19 mouse cellular contexts compared by ENCODE assay signal in the genomic region with DNA sequence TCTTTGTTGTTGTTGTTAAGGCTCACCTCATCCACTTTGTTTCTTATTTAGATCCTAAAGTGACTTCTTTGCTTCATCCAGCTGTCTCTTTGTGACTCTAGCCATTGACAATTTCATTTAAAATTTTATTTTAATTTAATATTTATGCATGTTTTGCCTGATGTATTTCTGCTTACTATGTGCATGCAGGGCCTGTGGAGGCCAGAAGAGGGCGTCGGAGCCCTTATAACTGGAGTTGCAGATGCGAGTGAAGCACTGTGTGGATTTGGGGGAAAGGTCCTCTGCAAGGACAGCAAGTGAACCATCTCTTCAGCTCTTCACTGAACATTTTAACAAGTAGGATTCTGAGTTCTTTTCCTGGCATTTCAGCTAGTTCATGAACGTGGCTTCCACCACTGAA.
A peak's percentile ranks its signal among the peaks of the same experiment; 100 is the strongest.
DNase-seq lines count a peak whose midpoint lies in the region; TF ChIP-seq lines count a peak whose summit lies in the region.
"Had no signal": no experiment of that assay in that cellular context is flagged by ENCODE, and none has a peak within 500 bp of the region (broad histone marks: within the 10 kb centered on the region; RNA-seq: fewer than 3 reads in every experiment).

No protein-coding gene starts in this region.

- no peaks in the 10 kb centered on the region for H3K36me3 ChIP-seq in testis, adult 2 months (ENCODE audit: control insufficient read depth, insufficient read depth, low read length)
- H3K36me3 ChIP-seq: embryonic facial prominence, embryonic 12.5 days; G1E; heart, embryonic 10.5 days; hindbrain, embryonic 13.5 days had no signal

- no peak overlapping the region for H3K4me3 ChIP-seq in testis, adult 2 months (ENCODE audit: control insufficient read depth, low read depth, low read length)
- H3K4me3 ChIP-seq: embryonic facial prominence, embryonic 12.5 days; forebrain, embryonic 13.5 days; heart, embryonic 10.5 days; hindbrain, embryonic 13.5 days had no signal

- peak; percentile 18; the same call in 1 of the 2 replicates for TF ChIP-seq CTCF in testis, adult 2 months (IDR thresholded peaks at IDR 0.05; ENCODE audit: control insufficient read depth, insufficient read depth, insufficient replicate concordance, low read depth, low read length)
- TF ChIP-seq CTCF in brain, embryonic 14.5 days (IDR thresholded peaks at IDR 0.05; ENCODE audit: borderline replicate concordance, extremely low read depth, insufficient read depth, insufficient read length), result peak; percentile 30; the same call in 1 of the 2 replicates

- intact Hi-C loops in heart, postnatal 25 days (cut with DNase I), result no loop called here

- H3K27me3 ChIP-seq in testis, adult 2 months (ENCODE audit: control insufficient read depth, insufficient read depth, low read length), result no peaks in the 10 kb centered on the region
- H3K27me3 ChIP-seq: embryonic facial prominence, embryonic 12.5 days; forebrain, embryonic 13.5 days had no signal

- H3K27ac ChIP-seq in testis, adult 2 months (ENCODE audit: control insufficient read depth, insufficient read depth, low read depth, low read length), result no peak overlapping the region
- H3K27ac ChIP-seq: embryonic facial prominence, embryonic 12.5 days; forebrain, embryonic 13.5 days; heart, embryonic 10.5 days; hindbrain, embryonic 13.5 days; hindbrain, postnatal 0 days had no signal

- H3K4me1 ChIP-seq in testis, adult 2 months (ENCODE audit: control insufficient read depth, insufficient read depth, low read length), result no peaks in the 10 kb centered on the region
- H3K4me1 ChIP-seq: embryonic facial prominence, embryonic 12.5 days; forebrain, embryonic 13.5 days; heart, embryonic 10.5 days had no signal

- DNase-seq in heart, adult 11 months, result peak; percentile 5
- DNase-seq in heart, postnatal 25 days (ENCODE audit: low spot score), result no peak
- DNase-seq in testis, postnatal 10 days (ENCODE audit: low spot score), result no peak
- DNase-seq in brain, embryonic 14.5 days (ENCODE audit: low read depth), result no peak
- DNase-seq in cerebellum, adult 11 months, result no peak
- DNase-seq in frontal cortex, postnatal 25 days (ENCODE audit: low spot score in 2 of 2), result no peak
- DNase-seq: adrenal gland, postnatal 10 days; cerebellum, adult 9-10 months; cerebellum, postnatal 25 days; gastrocnemius, postnatal 36 days; heart, adult 18-20 months; heart, postnatal 10 days had no signal

- TF ChIP-seq POLR2A in testis, adult 2 months (IDR thresholded peaks at IDR 0.05; ENCODE audit: control insufficient read depth, low read depth, low read length), result no peak
- TF ChIP-seq POLR2A in brain, embryonic 14.5 days (IDR thresholded peaks at IDR 0.05; ENCODE audit: borderline replicate concordance, extremely low read depth, insufficient read depth, insufficient read length, poor library complexity, severe bottlenecking), result no peak
